9 mouse cellular contexts compared by ENCODE assay signal in the genomic region with DNA sequence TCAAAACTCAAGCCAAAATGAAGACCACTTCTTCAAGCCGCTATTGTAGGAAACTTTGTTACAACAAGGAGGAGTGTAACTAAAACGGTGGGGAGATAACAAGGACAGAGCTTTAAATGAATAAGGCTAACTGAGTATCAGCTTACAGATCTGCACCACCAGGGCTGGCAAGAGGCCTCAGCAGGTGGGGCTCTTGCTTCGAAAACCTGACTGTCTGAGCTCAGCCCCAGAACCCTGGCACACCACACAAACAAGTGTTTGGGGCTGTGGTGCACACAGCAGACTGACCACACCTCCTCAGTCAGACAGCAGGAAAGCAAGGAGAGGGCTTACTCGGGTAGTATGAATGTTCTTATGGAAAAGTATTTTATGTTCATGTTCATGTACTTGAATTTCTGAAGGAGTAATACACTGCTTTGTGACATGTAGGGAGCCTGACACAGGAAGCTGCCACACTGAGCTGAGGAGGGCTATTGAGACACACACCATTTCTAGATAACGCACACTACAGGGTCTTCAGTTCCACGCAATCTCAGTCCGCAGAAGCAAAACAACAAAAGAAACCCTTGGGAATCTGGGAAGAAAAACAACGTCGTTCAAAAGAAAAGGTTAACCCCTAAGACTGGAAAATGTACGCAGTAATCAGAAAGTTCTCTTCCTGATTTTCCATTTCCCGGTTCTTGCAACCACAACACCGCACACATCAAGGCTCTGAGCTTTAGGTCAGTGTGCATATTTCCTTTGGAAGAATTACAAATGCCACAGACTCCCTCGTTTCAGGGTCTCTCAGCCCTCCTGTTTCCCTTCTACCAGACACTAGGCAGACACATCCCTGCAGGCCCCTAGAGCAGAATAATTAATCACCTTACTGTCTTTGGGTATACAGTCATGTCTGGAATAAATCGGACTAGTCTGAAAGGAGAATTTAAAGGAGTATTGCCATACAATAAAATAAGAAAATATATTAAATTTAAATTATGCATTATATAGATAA. TPM values are rescaled to one million over a fixed set of nuclear protein-coding genes. Genes with fewer than 3 reads are reported as not detected.
DNase-seq lines count a peak whose midpoint lies in the region; ATAC-seq and TF ChIP-seq lines count a peak whose summit lies in the region.
"Had no signal": no experiment of that assay in that cellular context is flagged by ENCODE, and none has a peak within 500 bp of the region (broad histone marks: within the 10 kb centered on the region; RNA-seq: fewer than 3 reads in every experiment).

No protein-coding gene starts in this region.

- H3K4me2 ChIP-seq in kidney, embryonic 14.5 days (replicated peaks; ENCODE audit: low read depth, low read length), result 0 out of 2 replicates have a peak overlapping the region, but pooled peaks have one; percentile 10
- no peak overlapping the region for H3K4me2 ChIP-seq in hindbrain, embryonic 12.5 days (replicated peaks)

- H3K9me3 ChIP-seq in kidney, embryonic 14.5 days (ENCODE audit: control insufficient read depth, low read length), result no peaks in the 10 kb centered on the region
- H3K9me3 ChIP-seq in hindbrain, embryonic 12.5 days (replicated peaks), result no peaks in the 10 kb centered on the region

- no peak overlapping the region for H3K27ac ChIP-seq in kidney, embryonic 14.5 days (ENCODE audit: low read depth, low read length)
- peak overlapping the region; percentile 64 for H3K27ac ChIP-seq in hindbrain, embryonic 12.5 days

- peak; percentile 14 for TF ChIP-seq CTCF in Patski (IDR thresholded peaks at IDR 0.05)

- no peak overlapping the region for H3K4me3 ChIP-seq in kidney, embryonic 14.5 days (ENCODE audit: low read length)
- H3K4me3 ChIP-seq in hindbrain, embryonic 12.5 days, result no peak overlapping the region

- H3K27me3 ChIP-seq in kidney, embryonic 14.5 days (ENCODE audit: control insufficient read depth, insufficient read depth, low read length), result no peaks in the 10 kb centered on the region
- peaks cover 15% of the 10 kb centered on the region for H3K27me3 ChIP-seq in Patski
- no peaks in the 10 kb centered on the region for H3K27me3 ChIP-seq in hindbrain, embryonic 12.5 days

- H3K36me3 ChIP-seq in kidney, embryonic 14.5 days (ENCODE audit: control insufficient read depth, insufficient read depth, low read length), result no peaks in the 10 kb centered on the region
- no peaks in the 10 kb centered on the region for H3K36me3 ChIP-seq in hindbrain, embryonic 12.5 days

- POLR2A ChIA-PET in Patski (lab: Charles Lee), result no interaction called here

- no peak overlapping the region for H3K9ac ChIP-seq in kidney, embryonic 14.5 days (ENCODE audit: low read depth, low read length)
- H3K9ac ChIP-seq in hindbrain, embryonic 12.5 days, result no peak overlapping the region

- ATAC-seq in kidney, embryonic 14.5 days (ENCODE audit: low FRiP score, low TSS enrichment), result peak; percentile 69; the same call in 1 of the 2 replicates
- no peak for ATAC-seq in Patski
- ATAC-seq in hindbrain, embryonic 12.5 days (ENCODE audit: low FRiP score), result peak; percentile 63
- ATAC-seq in granulocyte monocyte progenitor cell, adult 5-6 weeks (replicated peaks; ENCODE audit: poor library complexity, severe bottlenecking), result no peak
- ATAC-seq: activated CD4-positive, CD25-positive, alpha-beta regulatory T cell, adult 4 months had no signal

- in situ Hi-C loops in Patski (cut with MboI; ENCODE audit: low pct_unique_long_range_greater_than_20kb), result loop anchor here (10.0 kb wide), 1 partner anchor 181 kb away; no protein-coding TSS in a partner anchor

- 26% methylated on average over 14 of the region's 14 CpGs for WGBS in kidney, embryonic 14.5 days
- 29% methylated on average over 14 of the region's 14 CpGs for WGBS in hindbrain, embryonic 12.5 days

- H3K4me1 ChIP-seq in kidney, embryonic 14.5 days (ENCODE audit: control insufficient read depth, insufficient read depth, low read length), result 0 out of 2 replicates have a peak, but pooled peaks cover 3% of the 10 kb centered on the region
- H3K4me1 ChIP-seq in hindbrain, embryonic 12.5 days, result peaks cover 20% of the 10 kb centered on the region

- no peak for DNase-seq in kidney, adult 8-10 months
- DNase-seq in Patski (ENCODE audit: low read depth, low spot score), result no peak
- peak; percentile 33 for DNase-seq in neural tube, embryonic 10.5 days (ENCODE audit: extremely low spot score, low spot score)
- no peak for DNase-seq in ovary, postnatal 10 days (ENCODE audit: low spot score)
- DNase-seq in frontal cortex, postnatal 14 days (ENCODE audit: low spot score in 2 of 2), result no peak

- CTCF ChIA-PET in Patski (lab: Charles Lee), result no interaction called here

RNA-seq across cellular contexts. Expression of a gene that starts 29.8 kb away (rescaled TPM):
- 2.4 and 3.5 TPM in 2 replicates for polyA plus RNA-seq in kidney, embryonic 14.5 days (2014; fragmentation: Nextera tagmentation; extraction: Ambion mirVana)
- polyA plus RNA-seq in Patski (2021), result 0.65 TPM
- polyA plus RNA-seq in hindbrain, embryonic 12.5 days (2016; fragmentation: Nextera tagmentation; extraction: Ambion mirVana), result 9.1 TPM in 2 replicates
- not detected in 2 replicates for total RNA-seq in granulocyte monocyte progenitor cell, adult 5-6 weeks (2014; fragmentation: Nextera tagmentation)
- not detected in 2 replicates for total RNA-seq in granulocyte monocyte progenitor cell, adult 5-6 weeks (2017)

Comparison
In these comparisons a context has a peak if more than half of its experiments do, and no peak if none do; other contexts are left out.
1. ATAC-seq: peak in kidney, embryonic 14.5 days (single experiment) and hindbrain, embryonic 12.5 days (single experiment); none in Patski (single experiment) and granulocyte monocyte progenitor cell, adult 5-6 weeks (single experiment).